Mouse (Mus musculus): ENCODE results near the gene Ifna12. TPM values are rescaled to one million over a fixed set of nuclear protein-coding genes. Genes with fewer than 3 reads are reported as not detected.

The Ifna12 gene
- not detected for polyA plus RNA-seq (2017; shearing (Covaris generic))

DNA sequence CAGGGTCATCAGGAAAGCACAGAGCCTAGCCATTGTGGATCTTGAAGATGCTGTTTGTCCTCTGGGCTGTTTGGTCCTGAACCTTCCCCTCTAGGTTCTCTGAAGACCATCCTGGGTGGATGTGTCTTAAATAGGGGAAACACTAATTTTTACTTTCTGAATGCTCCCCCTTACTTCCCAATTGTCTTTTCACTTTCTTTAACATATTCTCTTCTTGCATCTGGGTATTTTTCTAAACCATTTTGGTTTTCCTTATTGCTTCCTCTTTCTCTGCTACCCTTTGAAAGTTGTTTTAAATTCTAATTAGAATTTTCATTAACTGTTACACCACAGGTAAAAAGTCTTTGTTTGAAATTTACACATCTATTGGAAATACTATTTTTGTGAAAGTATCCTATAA is at the start of gene Ifna12:
TSS of gene Ifna12 (minus strand) at position 101 of the 400 bp plus-strand sequence.

DNA sequence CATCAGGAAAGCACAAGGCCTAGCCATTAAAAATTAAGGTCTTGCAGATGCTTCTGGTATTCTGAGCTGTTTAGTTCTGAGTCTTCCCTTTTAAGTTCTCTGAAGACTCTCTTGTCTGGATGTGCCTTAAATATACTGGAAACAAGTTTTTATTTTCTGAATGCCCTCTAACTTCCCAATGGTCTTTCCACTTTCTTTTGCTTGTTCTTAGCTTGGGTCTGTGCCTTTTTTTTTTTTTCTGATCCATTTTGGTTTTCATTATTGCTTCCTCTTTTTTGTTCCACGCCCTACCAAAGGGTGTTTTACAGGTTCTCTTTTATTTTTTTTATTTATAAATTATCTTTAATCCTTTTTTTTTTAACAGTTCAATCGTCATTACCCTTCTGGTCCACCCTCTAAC is 41.2 kb upstream of the Ifna12 start, which contains the start of gene Ifna13:
TSS of gene Ifna13 (minus strand) at position 101 of the 400 bp plus-strand sequence.

DNA sequence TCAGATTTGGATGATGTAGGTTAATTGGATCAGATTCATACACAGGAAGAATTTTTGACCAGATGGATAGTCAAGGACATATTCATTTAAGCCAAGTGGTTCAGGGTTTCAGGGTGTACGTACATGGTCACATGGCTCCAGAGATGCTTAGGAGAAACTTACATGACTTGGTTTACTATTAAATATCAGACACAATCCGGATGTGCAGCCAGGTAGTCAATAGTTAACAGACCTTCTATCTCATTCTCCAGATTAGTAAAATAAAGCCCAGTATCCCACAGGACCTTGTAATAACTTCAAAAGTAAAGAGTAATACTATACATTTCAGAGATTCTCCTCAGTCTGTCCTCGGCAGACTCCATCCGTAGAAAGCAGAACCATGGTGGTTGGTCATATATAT is 31.1 kb upstream of the Ifna12 start, which contains the start of gene C87499:
TSS of gene C87499 (minus strand) at position 101 of the 400 bp plus-strand sequence.

DNA sequence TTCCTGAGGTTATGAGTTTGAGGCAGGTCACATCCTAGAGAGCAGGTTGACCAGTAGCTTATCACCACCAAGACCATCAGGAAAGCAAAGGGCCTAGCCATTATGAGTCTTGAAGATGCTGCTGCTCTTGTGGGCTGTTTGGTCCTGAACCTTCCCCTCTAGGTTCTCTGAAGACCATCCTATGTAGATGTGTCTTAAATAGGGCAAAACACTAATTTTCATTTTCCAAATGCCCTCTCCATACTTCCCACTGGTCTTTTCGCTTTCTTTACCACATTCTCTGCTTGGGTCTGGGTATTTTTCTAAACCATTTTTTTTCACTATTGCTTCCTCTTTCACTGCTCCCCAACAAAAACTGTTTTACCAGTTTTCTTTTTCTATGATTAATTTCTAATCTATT is 10.9 kb downstream of the Ifna12 start, which contains the start of gene Ifna9:
TSS of gene Ifna9 (minus strand) at position 101 of the 400 bp plus-strand sequence.

DNA sequence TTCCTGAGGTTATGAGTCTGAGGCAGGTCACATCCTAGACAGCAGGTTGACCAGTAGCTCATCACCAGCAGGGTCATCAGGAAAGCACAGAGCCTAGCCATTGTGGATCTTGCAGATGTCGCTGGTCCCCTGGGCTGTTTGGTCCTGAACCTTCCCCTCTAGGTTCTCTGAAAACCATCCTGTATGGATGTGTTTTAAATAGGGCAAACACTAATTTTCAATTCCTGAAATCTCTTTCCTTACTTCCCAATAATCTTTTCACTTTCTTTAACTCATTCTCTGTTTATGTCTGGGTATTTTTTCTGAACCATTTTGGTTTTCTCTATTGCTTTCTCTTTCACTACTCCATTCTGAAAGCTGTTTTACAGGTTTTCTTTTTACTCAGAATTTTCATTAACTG is 31.5 kb downstream of the Ifna12 start, which contains the start of gene Ifna14:
TSS of gene Ifna14 (minus strand) at position 101 of the 400 bp plus-strand sequence.

DNA sequence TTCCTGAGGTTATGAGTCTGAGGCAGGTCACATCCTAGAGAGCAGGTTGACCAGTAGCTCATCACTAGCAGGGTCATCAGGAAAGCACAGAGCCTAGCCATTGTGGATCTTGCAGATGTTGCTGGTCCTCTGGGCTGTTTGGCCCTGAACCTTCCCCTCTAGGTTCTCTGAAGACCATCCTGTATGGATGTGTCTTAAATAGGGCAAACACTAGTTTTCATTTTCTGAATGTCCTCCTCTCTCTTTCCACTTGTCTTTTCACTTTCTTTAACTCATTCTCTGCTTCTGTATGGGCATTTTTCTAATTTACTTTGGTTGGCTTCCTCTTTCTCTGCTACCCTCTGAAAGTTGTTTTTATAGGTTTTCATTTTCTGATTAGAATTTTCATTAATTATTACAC is 45.0 kb downstream of the Ifna12 start, which contains the start of gene Ifna15:
TSS of gene Ifna15 (minus strand) at position 101 of the 400 bp plus-strand sequence.

Other genes starting within 250 kb of the Ifna12 start
- gene Hacd4, start 164.4 kb downstream of the Ifna12 start, polyA plus RNA-seq (2017; shearing (Covaris generic)), result 0.65 TPM
- not detected for gene Ifnb1, start 80.6 kb downstream of the Ifna12 start, polyA plus RNA-seq (2017; shearing (Covaris generic))
- not detected for gene Ifna15, start 45.1 kb downstream of the Ifna12 start, polyA plus RNA-seq (2017; shearing (Covaris generic))
- not detected for gene Ifna14, start 31.6 kb downstream of the Ifna12 start, polyA plus RNA-seq (2017; shearing (Covaris generic))
- gene Ifna9, start 11.0 kb downstream of the Ifna12 start, polyA plus RNA-seq (2017; shearing (Covaris generic)), result not detected
- gene C87499, start 31.0 kb upstream of the Ifna12 start, polyA plus RNA-seq (2017; shearing (Covaris generic)), result not detected
- gene Ifna13, start 41.1 kb upstream of the Ifna12 start, polyA plus RNA-seq (2017; shearing (Covaris generic)), result not detected
- not detected for gene Ifna16, start 73.5 kb upstream of the Ifna12 start, polyA plus RNA-seq (2017; shearing (Covaris generic))
- gene Ifna2, start 80.5 kb upstream of the Ifna12 start, polyA plus RNA-seq (2017; shearing (Covaris generic)), result not detected
- not detected for gene Ifnab, start 88.0 kb upstream of the Ifna12 start, polyA plus RNA-seq (2017; shearing (Covaris generic))
- not detected for gene Gm26566, start 118.4 kb upstream of the Ifna12 start, polyA plus RNA-seq (2017; shearing (Covaris generic))
- 24.6 TPM for gene Klhl9, start 119.1 kb upstream of the Ifna12 start, polyA plus RNA-seq (2017; shearing (Covaris generic))
- not detected for gene Gm13271, start 151.5 kb upstream of the Ifna12 start, polyA plus RNA-seq (2017; shearing (Covaris generic))
- not detected for gene Gm13283, start 156.7 kb upstream of the Ifna12 start, polyA plus RNA-seq (2017; shearing (Covaris generic))
- not detected for gene Gm13290, start 170.5 kb upstream of the Ifna12 start, polyA plus RNA-seq (2017; shearing (Covaris generic))
- gene Gm13289, start 173.5 kb upstream of the Ifna12 start, polyA plus RNA-seq (2017; shearing (Covaris generic)), result not detected
- not detected for gene Gm13272, start 176.5 kb upstream of the Ifna12 start, polyA plus RNA-seq (2017; shearing (Covaris generic))
- gene Ifnz, start 178.8 kb upstream of the Ifna12 start, polyA plus RNA-seq (2017; shearing (Covaris generic)), result 0.72 TPM
- gene Gm13276, start 182.3 kb upstream of the Ifna12 start, polyA plus RNA-seq (2017; shearing (Covaris generic)), result not detected
- gene Gm13277, start 185.3 kb upstream of the Ifna12 start, polyA plus RNA-seq (2017; shearing (Covaris generic)), result not detected
- gene Gm13278, start 188.2 kb upstream of the Ifna12 start, polyA plus RNA-seq (2017; shearing (Covaris generic)), result not detected
- gene Gm13275, start 191.1 kb upstream of the Ifna12 start, polyA plus RNA-seq (2017; shearing (Covaris generic)), result not detected
- gene Gm13279, start 194.0 kb upstream of the Ifna12 start, polyA plus RNA-seq (2017; shearing (Covaris generic)), result not detected
- gene Gm13285, start 196.3 kb upstream of the Ifna12 start, polyA plus RNA-seq (2017; shearing (Covaris generic)), result 1.2 TPM
- not detected for gene Gm13287, start 199.9 kb upstream of the Ifna12 start, polyA plus RNA-seq (2017; shearing (Covaris generic))
- not detected for gene Gm13288, start 202.2 kb upstream of the Ifna12 start, polyA plus RNA-seq (2017; shearing (Covaris generic))
- gene Ifna7, start 212.9 kb upstream of the Ifna12 start, polyA plus RNA-seq (2017; shearing (Covaris generic)), result not detected
- gene Ifna11, start 216.6 kb upstream of the Ifna12 start, polyA plus RNA-seq (2017; shearing (Covaris generic)), result not detected
- gene Ifna6, start 224.0 kb upstream of the Ifna12 start, polyA plus RNA-seq (2017; shearing (Covaris generic)), result not detected
- not detected for gene Ifna5, start 232.1 kb upstream of the Ifna12 start, polyA plus RNA-seq (2017; shearing (Covaris generic))
- not detected for gene Ifna4, start 238.5 kb upstream of the Ifna12 start, polyA plus RNA-seq (2017; shearing (Covaris generic))
- not detected for gene Ifna1, start 246.7 kb upstream of the Ifna12 start, polyA plus RNA-seq (2017; shearing (Covaris generic))